Mouse (Mus musculus): Measurements from ENCODE around the gene Slc4a1. TPM values are rescaled to one million over a fixed set of nuclear protein-coding genes. Genes with fewer than 3 reads are reported as not detected.

Gene Slc4a1
- polyA plus RNA-seq, 1 experiment from 2014 or later = 7.2 TPM

- Histone ChIP-seq H3K4me2 (replicated peaks) (no peak overlapping the region), H3K27me3 (peaks cover 8% of the 10 kb centered on the region; the same call in 1 of the 2 replicates), H3K4me1 (peaks cover 2% of the 10 kb centered on the region), H3K9me3 (no peaks in the 10 kb centered on the region; the same call in 1 of the 2 replicates), H3K27ac (no peak overlapping the region), H3K36me3 (no peaks in the 10 kb centered on the region), H3K4me3 (no peak overlapping the region), H3K9ac (no peak overlapping the region)
- no peak for ATAC-seq (ENCODE audit: low FRiP score, low read depth)
- 42% methylated on average over 4 of the region's 4 CpGs for WGBS
Measured at GRCm38 (mm10) chr11:102381341-102382100, 15.5 kb upstream of the Slc4a1 start.

DNA sequence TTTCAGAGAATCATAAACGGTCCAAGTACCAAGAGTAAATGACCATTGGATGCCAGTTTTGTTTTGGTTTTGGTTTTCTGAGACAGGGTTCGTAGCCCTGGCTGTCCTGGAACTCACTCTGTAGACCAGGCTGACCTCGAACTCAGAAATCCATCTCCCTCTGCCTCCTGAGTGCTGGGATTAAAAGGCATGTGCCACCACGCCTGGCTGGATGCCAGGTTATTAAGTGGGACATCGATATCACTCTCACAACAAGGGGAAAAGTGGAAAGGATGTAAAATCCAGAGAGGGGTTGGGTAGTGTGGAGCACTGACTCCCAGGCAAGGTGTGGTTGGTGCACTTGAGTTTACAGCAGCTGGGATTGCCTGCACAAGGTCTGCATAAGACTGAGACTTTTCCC lies 14.1 kb upstream of the Slc4a1 start:
- no peaks in the 10 kb centered on the region for H3K36me3 ChIP-seq
- no peaks in the 10 kb centered on the region; the same call in 1 of the 2 replicates for H3K9me3 ChIP-seq
- H3K4me2 ChIP-seq (replicated peaks) = no peak overlapping the region
- no peak overlapping the region for H3K27ac ChIP-seq
- ATAC-seq (ENCODE audit: low FRiP score, low read depth) = no peak
- H3K27me3 ChIP-seq = peaks cover 4% of the 10 kb centered on the region; the same call in 1 of the 2 replicates
- peaks cover 17% of the 10 kb centered on the region for H3K4me1 ChIP-seq
- no peak overlapping the region for H3K9ac ChIP-seq
- WGBS = 73% methylated on average over 5 of the region's 5 CpGs
- H3K4me3 ChIP-seq = no peak overlapping the region

DNA sequence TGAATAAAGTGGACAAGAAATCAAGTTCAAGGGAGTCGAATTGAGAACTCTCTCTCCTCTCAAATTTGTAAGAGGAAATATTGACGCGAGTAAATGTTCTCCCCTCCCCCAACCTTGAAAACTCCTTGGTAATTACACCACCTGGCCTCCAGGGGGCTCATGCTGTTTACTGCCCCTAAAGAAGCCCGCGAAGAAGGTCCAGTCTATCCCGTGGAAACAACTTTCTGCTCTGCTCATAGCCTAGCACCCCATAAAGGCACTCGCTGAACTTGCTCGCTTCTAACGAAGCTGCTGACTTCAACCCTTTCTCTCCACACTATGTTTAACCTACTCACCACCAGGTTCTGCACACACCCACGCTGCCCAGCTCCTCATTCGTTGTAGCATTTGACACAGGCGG lies 11.2 kb upstream of the Slc4a1 start:
- no peak overlapping the region for H3K4me2 ChIP-seq (replicated peaks)
- 60% methylated on average over 12 of the region's 12 CpGs for WGBS
- H3K4me3 ChIP-seq = no peak overlapping the region
- no peak overlapping the region for H3K27ac ChIP-seq
- H3K27me3 ChIP-seq = peaks cover 22% of the 10 kb centered on the region
- peaks cover 18% of the 10 kb centered on the region for H3K4me1 ChIP-seq
- no peaks in the 10 kb centered on the region; the same call in 1 of the 2 replicates for H3K9me3 ChIP-seq
- ATAC-seq (ENCODE audit: low FRiP score, low read depth) = no peak
- H3K9ac ChIP-seq = no peak overlapping the region
- no peaks in the 10 kb centered on the region for H3K36me3 ChIP-seq

DNA sequence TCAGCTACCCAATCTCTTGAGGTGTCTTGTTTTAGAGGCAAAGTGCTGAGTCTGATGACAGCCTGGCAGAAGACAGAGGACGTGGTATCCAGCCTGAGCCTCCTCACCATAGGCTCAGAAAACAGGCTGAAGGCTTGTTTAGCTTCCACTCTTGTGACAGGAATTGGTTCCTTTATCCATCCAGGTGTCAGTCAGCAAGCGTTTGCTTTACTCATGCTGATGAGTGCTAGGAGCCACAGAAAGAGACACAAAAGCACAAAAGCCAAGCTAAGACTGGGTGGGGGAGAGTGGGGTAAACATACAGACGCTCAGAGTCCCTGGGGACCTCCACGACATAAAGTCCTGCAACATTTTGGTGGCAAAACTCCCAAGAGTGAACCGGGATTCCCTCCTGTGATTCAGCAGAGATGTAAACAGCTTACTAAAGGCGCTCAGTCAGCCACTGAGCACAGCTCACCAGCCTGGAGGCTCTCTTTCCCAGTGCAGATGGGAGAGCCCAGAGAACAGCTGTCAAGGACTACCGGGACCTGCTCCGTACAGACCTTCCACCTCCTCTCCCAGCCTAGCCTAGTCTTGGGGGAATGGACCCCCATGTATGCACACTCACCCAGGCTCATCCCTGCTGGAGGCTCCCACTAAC lies 10.3 kb upstream of the Slc4a1 start:
- no peak overlapping the region for H3K27ac ChIP-seq
- no peak for ATAC-seq (ENCODE audit: low FRiP score, low read depth)
- H3K36me3 ChIP-seq = no peaks in the 10 kb centered on the region
- peaks cover 18% of the 10 kb centered on the region for H3K4me1 ChIP-seq
- no peaks in the 10 kb centered on the region; the same call in 1 of the 2 replicates for H3K9me3 ChIP-seq
- 27% methylated on average over 8 of the region's 8 CpGs for WGBS
- H3K9ac ChIP-seq = peak overlapping the region; percentile 48; the same call in 1 of the 2 replicates
- H3K4me3 ChIP-seq = no peak overlapping the region
- peaks cover 25% of the 10 kb centered on the region for H3K27me3 ChIP-seq
- peak overlapping the region; percentile 54 for H3K4me2 ChIP-seq (replicated peaks)

- H3K4me3 ChIP-seq = peak overlapping the region; percentile 15
- peak; percentile 68; the same call in 1 of the 2 replicates for ATAC-seq (ENCODE audit: low FRiP score, low read depth)
- no peak overlapping the region for H3K27ac ChIP-seq
Measured at GRCm38 (mm10) chr11:102375196-102376173, 9.5 kb upstream of the Slc4a1 start.

DNA sequence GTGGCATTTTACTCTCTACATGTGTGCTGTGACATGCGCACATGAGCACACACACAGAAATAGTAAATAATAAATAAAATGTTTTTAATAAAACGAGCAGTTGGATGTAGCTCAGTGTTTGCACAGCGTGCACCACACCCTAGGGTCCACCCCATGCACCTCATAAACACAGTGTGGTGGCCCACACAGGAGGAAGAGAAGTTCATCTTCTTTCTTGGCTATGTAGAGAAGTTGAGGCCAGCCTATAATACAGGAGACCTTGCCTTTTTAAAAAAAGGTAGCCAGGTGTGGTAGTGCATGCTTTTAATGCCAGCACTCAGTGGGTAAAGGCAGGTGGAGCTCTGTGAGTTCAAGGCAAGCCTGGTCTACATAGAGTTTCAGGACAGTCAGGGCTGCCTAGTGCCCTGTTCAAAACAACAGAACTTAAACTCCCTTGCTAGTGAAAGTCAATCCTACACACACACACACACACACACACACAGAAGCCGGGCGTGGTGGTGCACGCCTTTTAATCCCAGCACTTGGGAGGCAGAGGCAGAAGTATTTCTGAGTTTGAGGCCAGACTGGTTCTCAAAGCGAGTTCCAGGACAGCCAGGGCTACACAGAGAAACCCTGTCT lies 8.2 kb upstream of the Slc4a1 start:
- H3K4me3 ChIP-seq = no peak overlapping the region
- no peak overlapping the region for H3K9ac ChIP-seq
- H3K4me2 ChIP-seq (replicated peaks) = no peak overlapping the region
- ATAC-seq (ENCODE audit: low FRiP score, low read depth) = no peak
- H3K27ac ChIP-seq = no peak overlapping the region
- no peaks in the 10 kb centered on the region for H3K36me3 ChIP-seq
- H3K4me1 ChIP-seq = peaks cover 18% of the 10 kb centered on the region
- H3K9me3 ChIP-seq = no peaks in the 10 kb centered on the region; the same call in 1 of the 2 replicates
- WGBS = 77% methylated on average over 7 of the region's 7 CpGs
- H3K27me3 ChIP-seq = peaks cover 28% of the 10 kb centered on the region

More at GRCm38 (mm10) chr11:102375196-102376173, 9.5 kb upstream of the Slc4a1 start:
- Histone ChIP-seq H3K9ac (peak overlapping the region; percentile 48; the same call in 1 of the 2 replicates), H3K27me3 (peaks cover 25% of the 10 kb centered on the region), H3K9me3 (no peaks in the 10 kb centered on the region; the same call in 1 of the 2 replicates), H3K4me2 (replicated peaks) (peak overlapping the region; percentile 54), H3K4me1 (peaks cover 18% of the 10 kb centered on the region), H3K36me3 (no peaks in the 10 kb centered on the region)
- WGBS = 6% methylated on average over 23 of the region's 23 CpGs

DNA sequence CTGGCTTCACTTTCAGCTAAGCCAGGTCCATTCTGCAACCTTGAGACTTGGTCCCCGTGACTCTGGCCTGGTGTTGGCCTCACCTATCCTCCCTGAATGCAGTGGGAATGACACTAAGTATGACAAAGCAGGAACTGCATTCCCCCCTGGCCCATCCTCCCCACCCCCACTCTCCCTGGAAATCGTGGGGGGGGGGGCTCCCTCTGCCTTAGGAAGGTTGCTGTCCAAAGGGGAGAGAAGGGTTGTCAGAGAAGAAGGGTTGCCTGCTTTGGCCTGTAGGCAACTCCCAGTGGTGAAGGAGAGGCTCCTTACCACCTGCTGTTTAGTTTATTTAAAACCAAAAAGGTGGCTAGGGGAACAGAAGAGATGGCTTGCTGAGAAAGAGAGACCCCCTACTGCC lies 7.6 kb upstream of the Slc4a1 start:
- Histone ChIP-seq H3K27ac (no peak overlapping the region), H3K4me2 (replicated peaks) (no peak overlapping the region), H3K36me3 (no peaks in the 10 kb centered on the region), H3K4me3 (no peak overlapping the region), H3K9me3 (no peaks in the 10 kb centered on the region), H3K4me1 (peaks cover 18% of the 10 kb centered on the region), H3K9ac (no peak overlapping the region), H3K27me3 (peaks cover 28% of the 10 kb centered on the region)
- 29% methylated on average over 2 of the region's 2 CpGs for WGBS
- ATAC-seq (ENCODE audit: low FRiP score, low read depth) = no peak

DNA sequence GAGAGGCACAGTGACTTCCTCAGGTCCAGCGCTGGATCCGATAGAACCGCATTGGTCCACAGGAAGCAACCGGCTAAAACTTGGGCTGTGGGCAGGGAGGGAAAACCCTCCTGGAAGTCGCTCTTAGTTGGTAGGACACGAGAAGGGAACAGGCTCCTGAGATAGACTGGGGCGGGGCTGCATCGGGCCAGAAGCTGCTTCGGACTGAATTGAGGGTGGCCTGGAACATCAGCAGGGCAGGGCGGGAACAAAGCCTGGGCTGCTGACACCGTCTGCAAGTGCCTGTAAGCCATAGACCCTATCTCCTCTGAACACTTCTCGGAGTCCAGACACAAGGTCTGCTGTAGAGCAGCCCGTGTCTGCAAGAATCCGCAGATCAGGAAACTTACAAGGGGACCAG lies 6.9 kb upstream of the Slc4a1 start:
- Histone ChIP-seq H3K9ac (no peak overlapping the region), H3K9me3 (no peaks in the 10 kb centered on the region), H3K4me2 (replicated peaks) (no peak overlapping the region), H3K4me3 (no peak overlapping the region), H3K4me1 (peaks cover 18% of the 10 kb centered on the region), H3K27me3 (peaks cover 28% of the 10 kb centered on the region), H3K36me3 (no peaks in the 10 kb centered on the region), H3K27ac (no peak overlapping the region)
- no peak for ATAC-seq (ENCODE audit: low FRiP score, low read depth)
- 38% methylated on average over 14 of the region's 14 CpGs for WGBS

GRCm38 (mm10) chr11:102371926-102372685 lies 6.1 kb upstream of the Slc4a1 start:
- Histone ChIP-seq H3K4me1 (peaks cover 18% of the 10 kb centered on the region), H3K27ac (no peak overlapping the region), H3K9ac (no peak overlapping the region), H3K9me3 (no peaks in the 10 kb centered on the region), H3K4me2 (replicated peaks) (no peak overlapping the region), H3K27me3 (peaks cover 28% of the 10 kb centered on the region), H3K4me3 (no peak overlapping the region), H3K36me3 (no peaks in the 10 kb centered on the region)
- ATAC-seq (ENCODE audit: low FRiP score, low read depth) = no peak
- 79% methylated on average over 12 of the region's 12 CpGs for WGBS

DNA sequence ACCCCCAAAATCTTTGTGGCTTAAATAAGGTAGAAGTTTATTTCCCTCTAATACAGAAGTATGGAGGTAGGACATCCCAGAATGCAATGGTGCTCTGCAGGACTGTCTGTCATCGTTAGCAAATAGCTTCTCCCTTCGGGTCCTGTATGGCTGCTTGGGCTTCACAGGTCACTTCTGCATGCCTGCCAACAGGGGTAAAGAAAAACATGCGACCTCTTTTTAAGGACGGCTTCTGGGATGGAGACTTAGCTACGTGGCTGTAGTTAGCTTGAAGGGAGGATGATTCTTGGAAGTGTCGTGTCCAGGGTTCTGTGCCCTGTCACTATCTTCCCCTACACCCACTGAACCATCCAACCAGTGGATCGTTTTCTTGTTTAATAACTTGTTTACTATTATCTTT lies 4.3 kb upstream of the Slc4a1 start:
- H3K4me1 ChIP-seq = peaks cover 3% of the 10 kb centered on the region
- no peak overlapping the region for H3K9ac ChIP-seq
- no peak overlapping the region for H3K27ac ChIP-seq
- 44% methylated on average over 7 of the region's 7 CpGs for WGBS
- no peak for ATAC-seq (ENCODE audit: low FRiP score, low read depth)
- H3K36me3 ChIP-seq = no peaks in the 10 kb centered on the region
- no peak overlapping the region for H3K4me2 ChIP-seq (replicated peaks)
- no peaks in the 10 kb centered on the region for H3K9me3 ChIP-seq
- H3K4me3 ChIP-seq = no peak overlapping the region
- peaks cover 24% of the 10 kb centered on the region for H3K27me3 ChIP-seq

GRCm38 (mm10) chr11:102369263-102369662 lies 3.3 kb upstream of the Slc4a1 start:
- H3K4me3 ChIP-seq = no peak overlapping the region
- no peaks in the 10 kb centered on the region for H3K36me3 ChIP-seq
- H3K4me1 ChIP-seq = no peaks in the 10 kb centered on the region
- 76% methylated on average over 4 of the region's 4 CpGs for WGBS
- ATAC-seq (ENCODE audit: low FRiP score, low read depth) = no peak
- H3K4me2 ChIP-seq (replicated peaks) = no peak overlapping the region
- H3K27ac ChIP-seq = no peak overlapping the region
- peaks cover 24% of the 10 kb centered on the region for H3K27me3 ChIP-seq
- no peaks in the 10 kb centered on the region for H3K9me3 ChIP-seq
- no peak overlapping the region for H3K9ac ChIP-seq
